Mouse (Mus musculus) hindlimb bud, embryonic 11.5 days (tissue): ENCODE data around the gene Fam149b.
A peak's percentile ranks its signal among the peaks of the same experiment; 100 is the strongest.

Source experiments
- DNase-seq: peaks from one replicate; pipeline ENCODE4 v3.0.0-alpha.2; 2012; ENCODE audit warnings: low read depth, low spot score; ENCODE audit errors: extremely low spot score

Fam149b gene

GRCm38 (mm10) chr14:20389446-20390079, 41.6 kb downstream of the Fam149b start:
- no peak for DNase-seq

- no peak for DNase-seq
Measured at GRCm38 (mm10) chr14:20392326-20392725, 44.4 kb downstream of the Fam149b start.

GRCm38 (mm10) chr14:20393205-20393913, 45.4 kb downstream of the Fam149b start, which contains the start of gene Mrps16:
TSS of gene Mrps16 (minus strand) at chr14:20393634.
- peak; percentile 77 for DNase-seq

DNA sequence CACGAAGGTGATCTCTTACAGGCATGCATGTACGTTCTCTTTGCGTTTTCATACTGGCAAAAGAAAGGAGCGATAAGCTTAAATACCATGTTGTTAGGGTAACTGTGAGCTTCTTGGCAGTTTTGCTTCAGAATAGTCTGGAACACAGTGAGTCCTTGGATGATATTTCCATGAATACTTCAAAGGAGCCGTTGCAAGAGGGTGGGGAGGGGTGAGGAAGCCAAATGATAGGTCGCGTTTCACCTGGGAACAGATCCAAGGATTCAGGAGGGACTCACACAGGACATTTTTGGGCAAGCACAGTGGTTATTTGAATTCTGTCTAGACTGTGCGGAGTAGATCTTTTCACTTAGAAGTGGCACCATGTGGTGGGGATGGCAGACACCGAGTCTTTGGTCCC, 49.3 kb downstream of the Fam149b start:
- no peak for DNase-seq

DNA sequence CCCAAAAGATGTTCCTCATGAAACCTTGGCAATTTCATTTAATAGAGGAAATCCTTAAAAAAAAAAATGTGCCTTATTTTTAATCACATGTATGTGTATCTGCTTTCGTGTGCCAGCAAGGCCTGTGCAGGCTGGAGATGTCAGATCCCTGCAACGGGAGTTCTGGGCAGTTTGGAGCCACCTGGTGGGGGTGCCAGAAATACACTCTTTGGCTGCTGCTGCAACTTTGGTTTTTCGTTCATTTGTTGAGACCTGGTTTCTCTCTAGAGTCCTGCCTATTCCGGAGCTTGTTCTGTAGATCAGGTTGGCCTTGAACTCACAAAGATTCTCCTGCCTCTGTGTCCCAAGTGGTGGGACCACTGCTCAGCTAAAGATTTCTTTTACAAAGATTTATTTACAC, 50.9 kb downstream of the Fam149b start:
- no peak for DNase-seq

DNA sequence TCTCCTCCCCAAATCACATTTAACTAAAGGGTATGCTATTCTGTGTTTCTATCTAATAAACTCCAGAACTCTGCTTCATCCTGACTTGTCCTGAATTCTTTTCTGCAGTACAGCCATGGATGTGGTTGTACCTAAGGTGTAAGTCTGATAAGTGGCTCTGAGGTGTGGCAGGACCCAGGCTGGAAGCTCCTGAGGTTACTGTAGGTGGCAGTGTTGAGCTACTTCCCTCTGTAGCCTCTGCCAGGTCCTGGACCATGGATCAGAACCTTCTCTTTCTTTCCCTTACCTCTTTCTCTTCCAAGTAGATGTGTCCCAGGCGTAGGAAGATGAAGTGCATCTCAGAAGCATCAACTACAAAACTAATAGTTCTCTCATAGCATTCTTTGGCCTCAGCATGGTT, 52.1 kb downstream of the Fam149b start:
- no peak for DNase-seq

- DNase-seq: no peak
Measured at GRCm38 (mm10) chr14:20422257-20422656, 74.3 kb downstream of the Fam149b start.

- DNase-seq: no peak
Measured at GRCm38 (mm10) chr14:20423046-20423445, 75.1 kb downstream of the Fam149b start.

- DNase-seq: no peak
Measured at GRCm38 (mm10) chr14:20428593-20428992, 80.6 kb downstream of the Fam149b start.

- no peak for DNase-seq
Measured at GRCm38 (mm10) chr14:20429833-20430232, 81.9 kb downstream of the Fam149b start.

DNA sequence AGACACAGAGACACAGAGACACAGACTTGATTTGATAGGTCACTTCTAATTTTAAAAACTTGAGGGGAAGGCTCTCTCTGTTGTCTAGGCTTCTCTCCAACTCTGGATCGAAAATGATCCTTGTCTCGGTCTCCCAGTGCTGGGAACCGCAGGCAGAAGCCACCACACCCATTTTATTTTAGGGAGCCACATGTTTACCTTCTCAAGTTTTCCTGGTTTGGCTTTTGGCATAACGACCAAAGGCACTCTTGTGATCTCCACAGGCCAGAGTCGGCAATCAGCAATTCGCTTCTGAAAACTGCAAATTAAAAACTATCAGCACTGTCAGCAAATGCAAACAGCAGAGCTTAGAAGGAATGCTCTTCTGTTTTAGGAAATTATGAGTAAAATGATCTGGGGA, 83.8 kb downstream of the Fam149b start:
- DNase-seq: no peak

DNA sequence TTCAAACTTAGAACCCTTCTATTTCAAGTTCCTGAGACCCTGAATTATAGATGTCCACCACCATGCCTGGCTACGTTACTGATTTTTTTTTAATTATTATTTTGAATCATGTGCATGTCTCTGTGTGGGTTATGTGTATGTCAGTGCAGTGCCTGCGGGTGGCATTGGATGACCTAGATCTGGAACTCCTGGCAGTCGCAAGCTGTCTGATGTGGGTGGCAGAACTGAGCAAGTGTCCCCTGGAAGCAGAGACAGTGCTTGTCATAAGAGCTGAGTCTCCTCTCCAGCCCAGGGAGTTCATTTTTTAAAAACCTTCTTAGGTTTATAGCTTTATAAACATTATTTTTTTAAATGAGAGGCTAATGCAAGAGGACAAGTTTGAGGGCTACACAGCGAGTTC, 84.5 kb downstream of the Fam149b start:
- no peak for DNase-seq
